9 mouse cellular contexts compared by ENCODE assay signal in the genomic region with DNA sequence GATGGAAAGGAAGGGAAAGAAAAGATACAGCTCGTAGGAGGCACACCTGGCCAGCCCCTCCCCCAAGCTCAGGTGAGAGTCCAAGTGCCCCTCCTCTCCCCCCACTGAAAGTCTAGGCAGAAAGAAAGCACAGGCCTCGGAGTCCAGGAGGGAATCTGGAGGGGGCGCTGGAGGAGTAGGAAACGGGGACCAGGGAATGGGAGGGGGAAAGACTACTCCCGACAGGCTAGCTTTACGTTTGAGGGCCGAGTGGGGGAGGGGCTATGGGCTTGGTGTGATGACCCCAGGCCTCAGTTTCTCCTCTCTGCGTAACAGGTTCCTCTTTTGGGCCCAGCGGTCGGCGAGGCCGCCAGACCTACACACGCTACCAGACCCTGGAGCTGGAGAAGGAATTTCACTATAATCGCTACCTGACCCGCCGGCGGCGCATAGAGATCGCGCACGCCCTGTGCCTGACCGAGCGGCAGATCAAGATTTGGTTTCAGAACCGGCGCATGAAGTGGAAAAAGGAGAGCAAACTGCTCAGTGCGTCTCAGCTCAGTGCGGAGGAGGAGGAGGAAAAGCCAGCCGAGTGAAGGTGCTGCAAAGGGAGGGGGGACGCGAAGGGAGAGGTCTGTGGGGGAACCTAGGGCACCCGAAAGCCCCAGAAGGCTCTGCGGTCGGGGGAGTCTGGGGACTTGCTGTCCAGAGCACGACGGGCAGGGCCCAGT. TPM values are rescaled to one million over a fixed set of nuclear protein-coding genes. Genes with fewer than 3 reads are reported as not detected.
DNase-seq lines count a peak whose midpoint lies in the region; ATAC-seq lines count a peak whose summit lies in the region.
"Had no signal": no experiment of that assay in that cellular context is flagged by ENCODE, and none has a peak within 500 bp of the region (broad histone marks: within the 10 kb centered on the region; RNA-seq: fewer than 3 reads in every experiment).

No protein-coding gene starts in this region.

- peak overlapping the region; percentile 14; the same call in 1 of the 2 replicates for H3K4me2 ChIP-seq in heart, embryonic 12.5 days
- H3K4me2 ChIP-seq in intestine, embryonic 14.5 days (ENCODE audit: low read length): peak overlapping the region; percentile 89
- H3K4me2 ChIP-seq in liver, embryonic 12.5 days: peak overlapping the region; percentile 26

- peak overlapping the region; percentile 4; the same call in 1 of the 2 replicates for H3K4me3 ChIP-seq in heart, embryonic 12.5 days
- H3K4me3 ChIP-seq in intestine, embryonic 14.5 days (ENCODE audit: low read depth, low read length): peak overlapping the region; percentile 57
- H3K4me3 ChIP-seq in liver, embryonic 12.5 days: no peak overlapping the region

- H3K27ac ChIP-seq in heart, embryonic 12.5 days (ENCODE audit: poor library complexity, severe bottlenecking): no peak overlapping the region
- H3K27ac ChIP-seq in intestine, embryonic 14.5 days (ENCODE audit: low read depth): peak overlapping the region; percentile 82; the same call in 1 of the 2 replicates
- no peak overlapping the region for H3K27ac ChIP-seq in liver, embryonic 12.5 days

- WGBS in heart, embryonic 12.5 days: under 1% methylated on average over 35 of the region's 35 CpGs
- WGBS in intestine, embryonic 14.5 days: 4% methylated on average over 35 of the region's 35 CpGs
- WGBS in liver, embryonic 12.5 days (ENCODE audit: insufficient replicate concordance): 2% methylated on average over 35 of the region's 35 CpGs

- no peak for DNase-seq in heart, adult 9 months (ENCODE audit: low spot score in 2 of 2)
- peak; percentile 54 for DNase-seq in R1 (ENCODE audit: low read depth, low spot score)
- no peak for DNase-seq in intestine, embryonic 14.5 days (ENCODE audit: low spot score)
- DNase-seq in spleen, postnatal 4 days (ENCODE audit: low spot score in 2 of 2): no peak
- no peak for DNase-seq in gastrocnemius, postnatal 10 days
- DNase-seq in yolk sac, embryonic 10.5 days (ENCODE audit: low spot score): no peak

- H3K9me3 ChIP-seq in heart, embryonic 12.5 days (replicated peaks): no peaks in the 10 kb centered on the region
- H3K9me3 ChIP-seq in intestine, embryonic 14.5 days (ENCODE audit: control insufficient read depth, low read length): no peaks in the 10 kb centered on the region
- H3K9me3 ChIP-seq in liver, embryonic 12.5 days (replicated peaks): no peaks in the 10 kb centered on the region

- 0 out of 2 replicates have a peak, but pooled peaks have one; percentile 4 for ATAC-seq in heart, embryonic 12.5 days (ENCODE audit: insufficient number of reproducible peaks, low FRiP score)
- no peak for ATAC-seq in intestine, embryonic 14.5 days (replicated peaks; ENCODE audit: low FRiP score, low TSS enrichment, low read depth)
- ATAC-seq in liver, embryonic 12.5 days: no peak

- H3K4me1 ChIP-seq in heart, embryonic 12.5 days (replicated peaks): peaks cover 18% of the 10 kb centered on the region
- H3K4me1 ChIP-seq in intestine, embryonic 14.5 days (replicated peaks; ENCODE audit: control insufficient read depth, insufficient read depth, low read length): peaks cover 39% of the 10 kb centered on the region
- H3K4me1 ChIP-seq in liver, embryonic 12.5 days: 0 out of 2 replicates have a peak, but pooled peaks cover 7% of the 10 kb centered on the region

- H3K9ac ChIP-seq in heart, embryonic 12.5 days: no peak overlapping the region
- peak overlapping the region; percentile 79 for H3K9ac ChIP-seq in intestine, embryonic 14.5 days (ENCODE audit: low read length)
- no peak overlapping the region for H3K9ac ChIP-seq in liver, embryonic 12.5 days

- H3K36me3 ChIP-seq in heart, embryonic 12.5 days: no peaks in the 10 kb centered on the region
- H3K36me3 ChIP-seq in intestine, embryonic 14.5 days (ENCODE audit: control insufficient read depth, insufficient read depth, low read length): no peaks in the 10 kb centered on the region
- no peaks in the 10 kb centered on the region for H3K36me3 ChIP-seq in liver, embryonic 12.5 days

- peaks cover 99% of the 10 kb centered on the region for H3K27me3 ChIP-seq in heart, embryonic 12.5 days (replicated peaks)
- peaks cover 41% of the 10 kb centered on the region for H3K27me3 ChIP-seq in intestine, embryonic 14.5 days (replicated peaks; ENCODE audit: control insufficient read depth, insufficient read depth, low read length)
- peaks cover 100% of the 10 kb centered on the region for H3K27me3 ChIP-seq in liver, embryonic 12.5 days (replicated peaks)

RNA-seq across cellular contexts. Expression of a gene that starts 2.6 kb away (rescaled TPM):
- 0.14 and 1.9 TPM in 2 replicates for polyA plus RNA-seq in heart, embryonic 12.5 days (2016; fragmentation: Nextera tagmentation; extraction: Ambion mirVana)
- 49.6 and 51.6 TPM in 2 replicates for polyA plus RNA-seq in intestine, embryonic 14.5 days (2014; fragmentation: Nextera tagmentation; extraction: Ambion mirVana)
- polyA plus RNA-seq in liver, embryonic 12.5 days (2016; fragmentation: Nextera tagmentation; extraction: Ambion mirVana): 1.3 and 1.5 TPM in 2 replicates
- total RNA-seq in gastrocnemius, postnatal 10 days (2021): 1 to 10 TPM in 1 of 2 experiments, under 1 TPM in 1; 0.89 to 1.3 TPM

RNA-seq across cellular contexts. Expression of a gene that starts 8.2 kb away (rescaled TPM):
- 0.62 TPM in 1 of 2 replicates, not detected in the other for polyA plus RNA-seq in heart, embryonic 12.5 days (2016; fragmentation: Nextera tagmentation; extraction: Ambion mirVana)
- polyA plus RNA-seq in intestine, embryonic 14.5 days (2014; fragmentation: Nextera tagmentation; extraction: Ambion mirVana): 18.1 and 24.1 TPM in 2 replicates
- polyA plus RNA-seq in liver, embryonic 12.5 days (2016; fragmentation: Nextera tagmentation; extraction: Ambion mirVana): 0.30 TPM in 2 replicates
- total RNA-seq in gastrocnemius, postnatal 10 days (2021): 1 to 10 TPM in 1 of 2 experiments, under 1 TPM in 1; 0.56 to 2.0 TPM

RNA-seq across cellular contexts. Expression of a gene that starts 14.1 kb away (rescaled TPM):
- polyA plus RNA-seq in heart, embryonic 12.5 days (2016; fragmentation: Nextera tagmentation; extraction: Ambion mirVana): 0.14 and 0.22 TPM in 2 replicates
- 11.7 and 13.2 TPM in 2 replicates for polyA plus RNA-seq in intestine, embryonic 14.5 days (2014; fragmentation: Nextera tagmentation; extraction: Ambion mirVana)
- 0.18 and 0.37 TPM in 2 replicates for polyA plus RNA-seq in liver, embryonic 12.5 days (2016; fragmentation: Nextera tagmentation; extraction: Ambion mirVana)
- 1 to 10 TPM; 1.6 to 1.9 TPM for total RNA-seq in gastrocnemius, postnatal 10 days (2021)

RNA-seq across cellular contexts. Expression of a gene that starts 17.6 kb away (rescaled TPM):
- polyA plus RNA-seq in heart, embryonic 12.5 days (2016; fragmentation: Nextera tagmentation; extraction: Ambion mirVana): 0.19 and 0.32 TPM in 2 replicates
- 3.5 and 3.8 TPM in 2 replicates for polyA plus RNA-seq in intestine, embryonic 14.5 days (2014; fragmentation: Nextera tagmentation; extraction: Ambion mirVana)
- 0.62 and 0.66 TPM in 2 replicates for polyA plus RNA-seq in liver, embryonic 12.5 days (2016; fragmentation: Nextera tagmentation; extraction: Ambion mirVana)
- total RNA-seq in gastrocnemius, postnatal 10 days (2021): 1 to 10 TPM in 1 of 2 experiments, under 1 TPM in 1; 0.45 to 1.1 TPM

RNA-seq across cellular contexts. Expression of a gene that starts 18.8 kb away (rescaled TPM):
- 0.06 TPM in 1 of 2 replicates, not detected in the other for polyA plus RNA-seq in heart, embryonic 12.5 days (2016; fragmentation: Nextera tagmentation; extraction: Ambion mirVana)
- 1.5 and 1.7 TPM in 2 replicates for polyA plus RNA-seq in intestine, embryonic 14.5 days (2014; fragmentation: Nextera tagmentation; extraction: Ambion mirVana)
- polyA plus RNA-seq in liver, embryonic 12.5 days (2016; fragmentation: Nextera tagmentation; extraction: Ambion mirVana): not detected in 2 replicates
- 1 to 10 TPM in 1 of 2 experiments, under 1 TPM in 1; 0.92 to 1.9 TPM for total RNA-seq in gastrocnemius, postnatal 10 days (2021)
- polyA plus RNA-seq: liver, embryonic 16.5 days had no signal

Comparison
In these comparisons a context has a peak if more than half of its experiments do, and no peak if none do; other contexts are left out.
1. H3K4me2 ChIP-seq: peak in every context shown above with its lines; median percentile 89 in intestine, embryonic 14.5 days; 26 in liver, embryonic 12.5 days; 14 in heart, embryonic 12.5 days.
2. RNA of a gene that starts 2.6 kb away (polyA plus RNA-seq): 49.6 to 51.6 TPM in intestine, embryonic 14.5 days; 1.3 to 1.5 TPM in liver, embryonic 12.5 days and 0.14 to 1.9 TPM in heart, embryonic 12.5 days; every median in the first group is over 10 times any median in the second.
3. RNA of a gene that starts 8.2 kb away (polyA plus RNA-seq): 18.1 to 24.1 TPM in intestine, embryonic 14.5 days; 0.30 TPM in liver, embryonic 12.5 days and 0.62 TPM in heart, embryonic 12.5 days; every median in the first group is over 10 times any median in the second.